In genomic region chr13:21715864-21716539, GRCm38 (mm10) we compare ENCODE assay signal across 8 mouse cellular contexts. TPM values are rescaled to one million over a fixed set of nuclear protein-coding genes. Genes with fewer than 3 reads are reported as not detected.
DNase-seq lines count a peak whose midpoint lies in the region; ATAC-seq and TF ChIP-seq lines count a peak whose summit lies in the region.
"Not testable (repeated sequence)": the region's sequence is repeated elsewhere in the genome, so short reads cannot be mapped to it uniquely, and the experiment has no call there.

Hist1h2bl (minus strand) TSS chr13:21716143.
Hist1h2ai (plus strand) TSS chr13:21716422.

- peak within 1 kb of the TSS; percentile 90 for H3K9ac ChIP-seq in ES-E14 (ENCODE audit: insufficient read depth, low read depth, low read length, poor library complexity, severe bottlenecking)
- peak within 1 kb of the TSS; percentile 80 for H3K9ac ChIP-seq in forebrain, embryonic 14.5 days (ENCODE audit: low read length)
- peak within 1 kb of the TSS; percentile 83 for H3K9ac ChIP-seq in liver, embryonic 16.5 days (ENCODE audit: low read depth, low read length)
- H3K9ac ChIP-seq in neural tube, embryonic 12.5 days = peak within 1 kb of the TSS; percentile 69
- peak within 1 kb of the TSS; percentile 56 for H3K9ac ChIP-seq in stomach, postnatal 0 days (ENCODE audit: low read length)

- in situ Hi-C loops in ES-E14 (cut with MboI; ENCODE audit: low sequenced_read_pairs in 2 of 2, unreplicated experiment in 2 of 2) = loop anchor here in 1 of 2 experiments (25.0 kb wide), 1 partner anchor 554 kb away; no protein-coding TSS in a partner anchor

- WGBS in forebrain, embryonic 14.5 days = under 1% methylated on average over 26 of the region's 50 CpGs
- WGBS in large intestine, adult 2 months = under 1% methylated on average over 40 of the region's 50 CpGs
- WGBS in liver, embryonic 16.5 days (ENCODE audit: insufficient replicate concordance) = under 1% methylated on average over 28 of the region's 50 CpGs
- under 1% methylated on average over 38 of the region's 50 CpGs for WGBS in neural tube, embryonic 12.5 days
- under 1% methylated on average over 25 of the region's 50 CpGs for WGBS in stomach, postnatal 0 days

- not testable (repeated sequence) for TF ChIP-seq EP300 in stomach, postnatal 0 days (optimal IDR thresholded peaks at IDR 0.05)

- peak; percentile 94 for ATAC-seq in forebrain, embryonic 14.5 days
- ATAC-seq in liver, embryonic 16.5 days (ENCODE audit: low read depth) = peak; percentile 82
- peak; percentile 91 for ATAC-seq in neural tube, embryonic 12.5 days (ENCODE audit: low FRiP score, low read depth)
- peak; percentile 93 for ATAC-seq in stomach, postnatal 0 days (ENCODE audit: low FRiP score, low TSS enrichment)

- not testable (repeated sequence) for H3K36me3 ChIP-seq in ES-E14 (ENCODE audit: control insufficient read depth, insufficient read depth, low read length, poor library complexity, severe bottlenecking); forebrain, embryonic 14.5 days (ENCODE audit: control insufficient read depth, insufficient read depth, low read length); liver, embryonic 16.5 days (ENCODE audit: control insufficient read depth, insufficient read depth); neural tube, embryonic 12.5 days; stomach, postnatal 0 days (ENCODE audit: control insufficient read depth, insufficient read depth, low read length)

- not testable (repeated sequence) for TF ChIP-seq CTCF in stomach, postnatal 0 days (IDR thresholded peaks at IDR 0.05; ENCODE audit: low read depth)

- peak within 1 kb of the TSS; percentile 84 for H3K4me2 ChIP-seq in forebrain, embryonic 14.5 days (ENCODE audit: low read length)
- peak within 1 kb of the TSS; percentile 82 for H3K4me2 ChIP-seq in liver, embryonic 16.5 days (ENCODE audit: low read depth, low read length)
- peak within 1 kb of the TSS; percentile 74 for H3K4me2 ChIP-seq in neural tube, embryonic 12.5 days (replicated peaks)
- H3K4me2 ChIP-seq in stomach, postnatal 0 days (replicated peaks; ENCODE audit: low read depth) = peak within 1 kb of the TSS; percentile 61

- intact Hi-C loops in heart, postnatal 14 days (cut with DNase I) = loop anchor here (1.0 to 10.0 kb wide), 4 partner anchors 18 to 1809 kb away; no protein-coding TSS in a partner anchor

- not testable (repeated sequence) for H3K4me1 ChIP-seq in ES-E14 (ENCODE audit: control insufficient read depth in 2 of 2, insufficient read depth in 2 of 2, low read length in 2 of 2, poor library complexity in 1 of 2); stomach, postnatal 0 days (replicated peaks; ENCODE audit: control insufficient read depth, insufficient read depth)
- peaks cover 25% of the 10 kb centered on the region for H3K4me1 ChIP-seq in forebrain, embryonic 14.5 days (ENCODE audit: control insufficient read depth, insufficient read depth, low read length)
- H3K4me1 ChIP-seq in liver, embryonic 16.5 days (ENCODE audit: control insufficient read depth, low read depth, low read length) = peaks cover 37% of the 10 kb centered on the region
- peaks cover 19% of the 10 kb centered on the region for H3K4me1 ChIP-seq in neural tube, embryonic 12.5 days

- H3K4me3 ChIP-seq in ES-E14 (ENCODE audit: insufficient read depth in 1 of 2, low read depth in 1 of 2, low read length in 2 of 2, poor library complexity in 1 of 2, severe bottlenecking in 1 of 2) = peak within 1 kb of the TSS; percentile 52 to 77
- peak within 1 kb of the TSS; percentile 40 for H3K4me3 ChIP-seq in forebrain, embryonic 14.5 days (ENCODE audit: low read depth, low read length)
- peak within 1 kb of the TSS; percentile 55 for H3K4me3 ChIP-seq in liver, embryonic 16.5 days (ENCODE audit: low read depth, low read length)
- H3K4me3 ChIP-seq in neural tube, embryonic 12.5 days = peak within 1 kb of the TSS; percentile 44
- H3K4me3 ChIP-seq in stomach, postnatal 0 days (ENCODE audit: low read depth, low read length) = peak within 1 kb of the TSS; percentile 38

- H3K9me3 ChIP-seq in ES-E14 (ENCODE audit: control insufficient read depth, insufficient read depth, low read depth, low read length); forebrain, embryonic 14.5 days (replicated peaks; ENCODE audit: control insufficient read depth, low read length); liver, embryonic 16.5 days (replicated peaks; ENCODE audit: control insufficient read depth, low read length); neural tube, embryonic 12.5 days; stomach, postnatal 0 days (ENCODE audit: control insufficient read depth, low read length): not testable (repeated sequence)

- H3K27me3 ChIP-seq in forebrain, embryonic 14.5 days (replicated peaks; ENCODE audit: control insufficient read depth, insufficient read depth, low read length); liver, embryonic 16.5 days (ENCODE audit: control insufficient read depth, insufficient read depth, low read depth, low read length); neural tube, embryonic 12.5 days (replicated peaks); stomach, postnatal 0 days (ENCODE audit: control insufficient read depth, insufficient read depth, low read length): not testable (repeated sequence)

- DNase-seq in ES-E14 (ENCODE audit: low read depth, low spot score) = peak; percentile 85
- peak; percentile 79 for DNase-seq in cerebellum, adult 11 months
- DNase-seq in forebrain, embryonic 14.5 days (ENCODE audit: low spot score) = peak; percentile 99
- DNase-seq in heart, postnatal 14 days = peak; percentile 58 to 74
- peak; percentile 87 for DNase-seq in large intestine, adult 2 months (ENCODE audit: low read depth, low spot score)
- DNase-seq in stomach, postnatal 0 days (ENCODE audit: low spot score) = peak; percentile 78

- peak within 1 kb of the TSS; percentile 80 for H3K27ac ChIP-seq in ES-E14 (ENCODE audit: insufficient read depth, low read depth, low read length, poor library complexity, severe bottlenecking)
- peak within 1 kb of the TSS; percentile 94 for H3K27ac ChIP-seq in forebrain, embryonic 14.5 days (ENCODE audit: low read depth, low read length)
- H3K27ac ChIP-seq in liver, embryonic 16.5 days (ENCODE audit: low read length) = peak within 1 kb of the TSS; percentile 97
- H3K27ac ChIP-seq in neural tube, embryonic 12.5 days = peak within 1 kb of the TSS; percentile 88
- peak within 1 kb of the TSS; percentile 87 for H3K27ac ChIP-seq in stomach, postnatal 0 days (replicated peaks)

TF ChIP-seq in ES-E14, 5 proteins besides CTCF, POLR2A, EP300 and RAD21:
- TF ChIP-seq CHD2 (IDR thresholded peaks at IDR 0.05; ENCODE audit: low read depth, low read length) = peak; percentile 73; the same call in 1 of the 2 replicates

RNA-seq across cellular contexts. Expression of gene Hist1h2bl, which starts in this region (rescaled TPM):
- total RNA-seq in ES-E14 (2012; rRNA removed) = 1,275 and 1,694 TPM in 2 replicates
- 3.7 and 4.2 TPM in 2 replicates for polyA plus RNA-seq in forebrain, embryonic 14.5 days (2014; fragmentation: Nextera tagmentation; extraction: Ambion mirVana)
- total RNA-seq in heart, postnatal 14 days (2021) = 100 to 1,000 TPM in 1 of 2 experiments, 10 to 100 TPM in 1; 66.3 to 130 TPM
- 14.2 and 16.3 TPM in 2 replicates for polyA plus RNA-seq in large intestine, adult 2 months (2012; rRNA removed)
- polyA plus RNA-seq in liver, embryonic 16.5 days (2015; fragmentation: Nextera tagmentation; extraction: Ambion mirVana) = 3.5 and 6.2 TPM in 2 replicates
- 1.6 and 1.7 TPM in 2 replicates for polyA plus RNA-seq in neural tube, embryonic 12.5 days (2016; fragmentation: Nextera tagmentation; extraction: Ambion mirVana)
- 0.85 and 1.5 TPM in 2 replicates for polyA plus RNA-seq in stomach, postnatal 0 days (2015; fragmentation: Nextera tagmentation; extraction: Ambion mirVana)

RNA-seq across cellular contexts. Expression of gene Hist1h2ai, which starts in this region (rescaled TPM):
- 1,685 and 2,304 TPM in 2 replicates for total RNA-seq in ES-E14 (2012; rRNA removed)
- 13.2 and 45.9 TPM in 2 replicates for polyA plus RNA-seq in forebrain, embryonic 14.5 days (2014; fragmentation: Nextera tagmentation; extraction: Ambion mirVana)
- total RNA-seq in heart, postnatal 14 days (2021) = 100 to 1,000 TPM in 1 of 2 experiments, 10 to 100 TPM in 1; 51.5 to 150 TPM
- 23.0 and 39.3 TPM in 2 replicates for polyA plus RNA-seq in large intestine, adult 2 months (2012; rRNA removed)
- 18.6 and 20.0 TPM in 2 replicates for polyA plus RNA-seq in liver, embryonic 16.5 days (2015; fragmentation: Nextera tagmentation; extraction: Ambion mirVana)
- polyA plus RNA-seq in neural tube, embryonic 12.5 days (2016; fragmentation: Nextera tagmentation; extraction: Ambion mirVana) = 16.2 and 34.8 TPM in 2 replicates
- 8.8 and 14.4 TPM in 2 replicates for polyA plus RNA-seq in stomach, postnatal 0 days (2015; fragmentation: Nextera tagmentation; extraction: Ambion mirVana)

Comparison
In these comparisons a context has a peak if more than half of its experiments do, and no peak if none do; other contexts are left out.
1. Peak in every context shown above with its lines: DNase-seq, ATAC-seq, H3K4me3 ChIP-seq and H3K27ac ChIP-seq.
2. RNA of gene Hist1h2ai (total RNA-seq): 1,685 to 2,304 TPM in ES-E14; 51.5 to 150 TPM in heart, postnatal 14 days; every median in the first group is over 10 times any median in the second.